Mouse (Mus musculus): ENCODE data around the gene Map3k3.

- TF ChIP-seq CTCF (IDR thresholded peaks at IDR 0.05; ENCODE audit: low read depth, low read length), result no peak
- no peak for TF ChIP-seq POLR2A (IDR thresholded peaks at IDR 0.05; ENCODE audit: borderline replicate concordance, low read depth, low read length)
These were observed 27.5 kb upstream of the Map3k3 start for GRCm38 (mm10) chr11:106056819-106057491.
